Mouse (Mus musculus) lung, adult 2 months (tissue): ENCODE data around the gene Slc5a9.

Experiments
- CTCF ChIP-seq: fragments of 200-500 bp; IDR thresholded peaks from 2 replicates; pipeline ENCODE4 v1.5.1; 2011; ENCODE audit warnings: mild to moderate bottlenecking, low read length, control low read depth; ENCODE audit not compliant: insufficient read depth
- POLR2A ChIP-seq: fragments of 200-500 bp; IDR thresholded peaks from 2 replicates; pipeline ENCODE4 v1.6.1; 2011; ENCODE audit warnings: low read depth, mild to moderate bottlenecking, control low read depth, low read length, borderline replicate concordance; ENCODE audit errors: extremely low read depth

- TF ChIP-seq POLR2A (no peak), CTCF (no peak)
Observed at GRCm38 (mm10) chr4:111907926-111908325, 5.2 kb upstream of the Slc5a9 start.
